Mouse (Mus musculus) CD4-positive, CD25-positive, alpha-beta regulatory T cell, adult 9 weeks (primary cell): Measurements from ENCODE around the gene Armc8. TPM values are rescaled to one million over a fixed set of nuclear protein-coding genes. Genes with fewer than 3 reads are reported as not detected.

Experiments used
- polyA plus RNA-seq: library from polyadenylated mRNA; unstranded; fragments of 100-300 nt; shearing (Covaris generic); gene quantifications from one replicate; pipeline ENCODE4 v1.2.1, GENCODE M21; 2017

Armc8 gene
- 41.5 TPM for polyA plus RNA-seq

DNA sequence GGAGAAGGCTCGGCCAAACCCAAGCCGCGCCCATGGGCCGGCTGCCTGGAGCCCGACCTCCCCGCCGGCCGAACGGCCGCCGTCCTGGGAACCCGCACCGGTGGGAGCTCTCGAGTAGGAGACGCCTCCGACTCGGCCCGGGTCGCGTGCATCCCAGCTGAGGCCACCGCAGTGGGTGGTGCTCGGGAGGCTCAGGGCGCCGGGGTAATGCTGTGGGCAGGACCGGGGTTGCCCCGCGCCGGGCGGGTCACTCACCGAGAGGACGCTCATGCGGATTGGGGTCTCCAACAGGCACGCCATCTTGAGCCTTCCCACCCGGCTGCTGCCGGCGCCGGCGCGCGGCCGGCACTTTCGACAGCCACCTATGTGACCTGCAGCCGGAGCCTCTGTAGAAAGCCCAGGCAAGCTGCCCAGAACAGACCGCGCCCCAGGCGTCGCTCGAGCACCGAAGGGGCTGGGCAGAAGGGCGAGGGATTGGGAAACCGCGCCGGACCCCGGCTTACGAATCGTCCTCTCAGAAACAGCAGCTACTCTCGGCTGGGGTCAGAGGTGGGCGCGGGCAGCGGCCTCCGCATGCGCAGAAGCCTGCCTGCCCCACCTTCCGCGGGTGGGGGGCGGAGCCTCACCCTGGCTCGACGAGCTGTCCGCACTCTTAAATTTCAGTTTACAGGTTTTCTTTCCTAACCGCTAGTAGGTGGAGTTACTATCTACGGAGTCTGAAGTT, at the start of gene Armc8:
Gene Armc8, minus strand, starts transcription at position 553 of the 724 bp plus-strand sequence.

DNA sequence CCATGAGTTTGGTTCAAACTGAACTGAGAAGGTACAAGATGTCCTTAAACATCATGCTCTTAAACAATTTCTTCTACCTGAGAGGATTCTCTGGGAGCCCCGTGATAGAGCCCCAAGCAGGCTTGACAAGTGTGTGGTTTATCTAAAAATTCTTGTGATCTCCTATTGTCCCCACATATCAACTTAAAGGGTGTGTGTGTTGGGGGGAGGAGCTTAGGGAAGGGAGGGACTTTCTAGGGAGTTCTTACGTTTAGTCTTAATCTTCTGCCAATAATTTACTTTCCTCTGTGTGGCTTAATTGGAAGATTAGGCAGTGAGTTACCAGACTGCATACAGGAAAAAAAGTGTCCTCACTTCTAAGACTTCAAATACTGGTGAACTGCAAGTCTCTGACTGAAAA, 43.5 kb upstream of the Armc8 start, which contains the start of gene A4gnt:
Gene A4gnt, plus strand, starts transcription at position 301 of the 400 bp plus-strand sequence.

DNA sequence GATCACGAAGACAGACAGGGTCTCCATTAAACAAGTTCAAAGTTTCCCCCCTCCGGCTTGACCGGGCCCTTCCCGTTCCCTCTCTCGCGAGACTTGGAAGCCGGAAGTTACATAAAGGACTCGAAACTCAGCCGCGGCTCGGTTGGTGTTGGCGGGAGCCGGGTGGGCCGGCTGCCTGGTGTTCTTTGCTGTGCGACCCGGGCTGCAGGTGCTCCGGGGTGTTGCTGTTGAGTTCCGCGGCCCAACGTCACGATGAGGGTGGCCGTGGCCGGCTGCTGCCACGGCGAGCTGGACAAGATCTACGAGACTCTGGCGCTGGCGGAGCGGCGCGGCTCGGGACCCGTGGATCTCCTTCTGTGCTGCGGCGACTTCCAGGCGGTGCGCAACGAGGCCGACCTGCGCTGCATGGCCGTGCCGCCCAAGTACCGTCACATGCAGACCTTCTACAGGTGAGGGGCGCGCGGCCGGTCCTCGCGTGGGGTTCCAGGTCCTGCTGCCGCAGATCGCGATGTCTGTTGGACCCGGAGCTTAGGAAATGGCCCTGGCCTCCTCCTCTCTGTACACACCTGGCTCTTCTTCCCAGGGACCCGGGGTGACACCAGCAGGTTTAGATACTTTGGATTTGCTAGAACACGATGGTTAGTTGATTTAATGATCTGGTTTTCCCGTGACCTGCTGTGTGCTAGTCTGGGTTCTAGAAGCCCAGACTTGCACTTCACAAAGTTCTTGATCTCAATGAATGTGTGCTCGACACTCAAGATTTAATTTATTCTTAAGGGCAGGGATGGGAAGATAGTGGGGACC, 7.2 kb upstream of the Armc8 start, which contains the start of gene Dbr1:
Gene Dbr1, plus strand, starts transcription at position 123 of the 804 bp plus-strand sequence.

DNA sequence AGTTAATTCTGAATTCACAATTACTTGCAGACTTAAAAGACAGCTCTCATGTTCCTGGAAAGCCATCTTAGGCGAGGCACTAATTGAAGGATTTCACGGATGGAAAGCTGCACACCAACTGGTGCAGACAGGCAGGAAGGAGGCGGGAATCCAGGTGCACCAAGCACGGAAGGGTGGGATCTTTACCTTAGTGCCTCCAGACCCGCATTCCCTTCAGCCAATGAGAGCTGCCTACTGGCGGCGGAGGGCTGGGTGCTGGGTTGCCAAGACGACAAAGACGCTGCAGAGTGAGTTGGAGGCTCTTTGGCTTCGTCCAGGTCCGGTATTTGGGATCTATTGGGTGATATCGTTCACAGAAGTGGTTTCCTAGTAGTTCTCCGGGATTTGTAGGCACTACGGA, 117.5 kb downstream of the Armc8 start, which contains the start of gene Nme9:
Gene Nme9, plus strand, starts transcription at position 315 of the 400 bp plus-strand sequence.

DNA sequence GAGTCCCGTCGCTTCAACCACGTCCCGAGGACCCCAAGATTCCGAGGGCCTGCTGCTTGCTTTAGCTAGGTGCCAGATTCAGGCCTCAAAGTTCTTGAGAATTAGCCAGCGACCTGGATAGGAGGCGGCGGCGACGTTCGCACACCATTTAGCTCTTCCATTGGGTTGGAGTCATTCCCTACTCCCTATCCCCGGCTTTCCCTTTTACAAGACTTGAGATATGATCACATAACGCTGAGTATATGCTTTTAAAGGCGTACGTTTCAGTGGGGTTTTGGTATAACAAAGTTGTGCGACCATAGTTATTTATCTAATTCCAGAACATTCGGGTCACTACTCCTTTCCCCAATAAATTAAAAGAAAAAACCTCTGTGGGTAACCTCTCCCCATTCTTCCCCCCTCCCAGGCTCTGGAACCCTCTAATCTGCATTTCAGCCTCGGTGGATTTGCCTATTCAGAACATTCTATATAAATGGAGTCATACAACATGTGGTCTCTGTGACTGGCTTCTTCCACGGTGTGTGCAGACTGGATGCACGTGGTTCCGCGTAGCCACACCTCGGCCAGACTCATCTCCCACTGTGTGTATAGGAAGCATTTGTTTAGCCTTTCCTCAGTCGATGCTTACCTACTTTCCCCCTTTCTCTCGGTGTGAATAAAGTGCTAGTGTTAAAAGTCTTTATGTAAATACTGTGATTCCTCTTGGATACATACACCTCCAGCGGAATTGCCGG, 131.5 kb downstream of the Armc8 start, which contains the start of gene Mras:
Gene Mras, minus strand, starts transcription at position 351 of the 734 bp plus-strand sequence.

Other genes starting within 250 kb of the Armc8 start
- gene Esyt3, start 210.3 kb downstream of the Armc8 start, polyA plus RNA-seq: not detected
- not detected for gene Mras, start 131.5 kb downstream of the Armc8 start, polyA plus RNA-seq
- not detected for gene Nme9, start 117.4 kb downstream of the Armc8 start, polyA plus RNA-seq
- gene Dbr1, start 6.9 kb upstream of the Armc8 start, polyA plus RNA-seq: 19.9 TPM
- gene A4gnt, start 43.6 kb upstream of the Armc8 start, polyA plus RNA-seq: not detected
- not detected for gene Dzip1l, start 60.6 kb upstream of the Armc8 start, polyA plus RNA-seq
- gene Cldn18, start 148.4 kb upstream of the Armc8 start, polyA plus RNA-seq: not detected